Mouse (Mus musculus) c-Kit-positive CD71-positive TER-119-negative erythroid progenitor cells, embryonic 14.5 days (primary cell): ENCODE results near the gene Itga10.
A peak's percentile ranks its signal among the peaks of the same experiment; 100 is the strongest.
"Not testable (repeated sequence)": the region's sequence is repeated elsewhere in the genome, so short reads cannot be mapped to it uniquely, and the experiment has no call there.

Source experiments
- DNase-seq: peaks from one replicate; pipeline ENCODE4 v3.0.0-alpha.2; 2013; ENCODE audit warnings: low read depth

Itga10 gene

GRCm38 (mm10) chr3:96680269-96680956 lies 35.0 kb downstream of the Itga10 start:
- DNase-seq, result no peak

DNA sequence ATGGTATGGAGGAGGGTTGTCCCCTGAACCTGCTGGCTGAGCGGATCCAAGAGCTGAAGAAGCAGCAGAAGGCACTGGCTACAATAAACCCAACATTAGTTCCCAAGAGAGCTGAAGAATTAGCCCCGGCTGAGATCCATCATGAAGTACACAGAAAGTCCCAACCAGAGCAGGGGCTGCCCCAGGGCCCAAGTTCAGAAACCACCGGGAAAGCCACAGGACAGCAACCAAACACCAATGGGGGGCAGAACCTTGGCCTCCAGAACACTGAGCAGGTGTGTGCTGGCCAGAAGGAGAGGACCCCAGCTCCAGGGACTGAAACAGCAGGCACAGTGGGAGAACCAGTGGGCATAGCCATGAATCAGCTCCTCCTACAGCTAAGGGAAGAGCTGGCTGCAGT lies 38.1 kb downstream of the Itga10 start:
- no peak for DNase-seq

DNA sequence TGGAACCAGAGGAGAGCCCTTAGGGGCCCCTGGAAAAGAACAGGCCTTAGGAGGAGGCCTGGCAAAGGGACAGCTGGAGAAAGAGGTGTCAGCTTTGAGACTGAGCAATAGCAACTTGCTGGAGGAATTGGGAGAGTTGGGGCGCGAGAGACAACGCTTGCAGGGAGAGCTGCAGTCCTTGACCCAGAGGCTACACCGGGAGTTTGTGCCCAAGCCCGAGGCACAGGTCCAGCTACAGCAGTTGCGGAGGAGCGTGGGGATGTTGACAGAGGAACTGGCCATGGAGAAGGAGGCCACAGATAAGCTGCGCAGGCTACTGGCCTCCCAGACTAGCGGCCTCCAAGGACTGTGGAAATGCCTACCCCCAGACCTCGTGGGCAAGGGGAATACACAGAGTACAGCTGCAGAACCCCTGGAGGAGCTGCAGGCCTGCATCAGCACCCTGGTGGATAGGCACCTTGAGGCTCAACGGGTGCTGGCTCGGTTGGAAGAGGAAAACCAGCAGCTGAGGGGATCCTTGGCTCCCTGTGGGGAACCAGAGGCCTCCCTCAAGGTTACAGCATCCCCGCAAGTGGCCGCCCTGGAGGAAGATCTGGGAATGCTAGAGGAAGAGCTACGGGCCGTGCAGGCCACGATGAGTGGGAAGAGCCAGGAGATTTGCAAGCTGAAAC lies 38.9 kb downstream of the Itga10 start:
- no peak for DNase-seq

DNA sequence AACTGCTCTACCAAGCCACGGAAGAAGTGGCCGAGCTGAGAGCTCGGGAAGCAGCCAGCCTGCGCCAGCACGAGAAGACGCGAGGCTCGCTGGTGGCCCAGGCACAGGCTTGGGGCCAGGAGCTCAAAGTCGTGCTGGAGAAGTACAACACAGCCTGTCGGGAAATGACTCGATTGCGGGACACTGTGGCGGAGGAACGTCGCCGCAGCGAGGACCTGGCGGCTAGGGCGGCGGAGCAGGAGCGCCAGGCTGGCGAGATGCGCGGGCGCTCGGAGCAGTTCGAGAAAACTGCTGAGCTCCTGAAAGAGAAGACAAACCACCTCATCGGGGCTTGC lies 39.4 kb downstream of the Itga10 start:
- DNase-seq, result no peak

GRCm38 (mm10) chr3:96686057-96686456 lies 40.7 kb downstream of the Itga10 start:
- not testable (repeated sequence) for DNase-seq

- DNase-seq, result no peak
Measured at GRCm38 (mm10) chr3:96688854-96689253, 43.5 kb downstream of the Itga10 start.

DNA sequence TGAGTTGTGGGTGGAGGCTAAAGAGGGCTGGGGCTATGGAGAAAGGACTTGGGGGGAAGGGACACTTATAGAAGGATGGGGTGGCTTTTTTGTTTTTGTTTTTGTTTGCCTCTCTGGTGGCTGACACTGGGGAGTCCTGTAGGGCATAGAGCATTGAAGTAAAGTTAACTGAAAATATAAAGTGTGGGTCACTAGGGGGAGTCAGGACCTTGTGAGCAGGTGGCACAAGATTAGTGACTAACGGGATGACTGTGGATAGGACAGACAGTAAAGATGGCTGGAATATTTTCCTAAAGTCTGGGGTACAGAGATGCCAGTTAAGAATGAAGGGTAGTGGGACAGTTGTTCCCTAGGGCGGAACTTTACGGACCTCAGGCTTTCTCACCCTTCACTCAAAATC lies 44.9 kb downstream of the Itga10 start:
- no peak for DNase-seq

- DNase-seq, result no peak
Measured at GRCm38 (mm10) chr3:96692506-96692905, 47.1 kb downstream of the Itga10 start.

DNA sequence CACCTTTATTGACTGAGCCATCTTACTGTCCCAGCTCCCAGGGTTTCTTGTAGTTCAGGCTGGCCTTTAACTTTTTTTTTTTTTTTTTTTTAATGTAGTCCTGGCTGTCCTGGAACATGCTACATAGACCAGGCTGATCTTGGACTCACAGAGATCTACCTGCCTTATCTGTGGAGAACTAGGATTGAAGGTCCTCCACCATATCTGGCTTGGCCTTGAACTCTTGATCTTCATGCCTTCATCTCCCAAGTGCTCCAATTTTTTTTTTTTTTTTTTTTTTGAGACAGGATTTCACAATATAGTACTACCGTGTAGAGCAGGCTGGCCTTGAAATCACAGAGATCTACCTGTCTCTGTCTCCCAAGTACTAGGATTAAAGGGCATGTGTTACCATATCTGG lies 48.2 kb downstream of the Itga10 start:
- DNase-seq, result no peak

DNA sequence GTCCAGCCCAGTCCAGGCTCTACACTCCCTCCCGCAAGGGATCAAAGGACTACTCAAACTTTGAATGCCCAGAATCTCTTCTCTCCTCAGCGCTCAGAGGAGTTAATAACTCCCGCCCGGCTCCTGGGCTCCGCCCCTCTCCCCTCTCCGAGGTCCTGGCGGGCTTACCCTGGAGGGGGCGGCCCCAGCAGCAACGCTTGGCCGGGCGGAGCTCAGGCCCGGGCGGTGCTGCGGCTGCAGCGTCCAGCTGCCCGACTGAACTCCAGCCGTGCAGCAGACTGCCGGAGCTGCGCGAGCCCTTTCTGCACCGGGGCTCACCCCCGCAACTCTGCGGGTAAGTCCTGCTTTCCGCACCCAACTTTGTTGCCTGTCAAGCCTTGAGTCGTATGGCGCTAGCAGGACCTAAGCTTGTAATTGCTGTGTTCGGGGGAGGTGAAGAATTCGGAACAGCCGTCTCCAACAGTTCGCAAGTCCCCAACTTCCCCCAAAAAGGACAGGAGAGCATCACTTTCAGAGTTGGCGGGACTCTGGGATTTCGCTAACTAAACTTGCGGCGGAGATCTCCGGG lies 50.9 kb downstream of the Itga10 start, which contains the start of gene Pias3:
TSS of gene Pias3 (plus strand) at position 187 of the 568 bp plus-strand sequence.
- peak; percentile 60 for DNase-seq

GRCm38 (mm10) chr3:96696766-96697732 lies 51.7 kb downstream of the Itga10 start:
- peak; percentile 68 for DNase-seq

DNA sequence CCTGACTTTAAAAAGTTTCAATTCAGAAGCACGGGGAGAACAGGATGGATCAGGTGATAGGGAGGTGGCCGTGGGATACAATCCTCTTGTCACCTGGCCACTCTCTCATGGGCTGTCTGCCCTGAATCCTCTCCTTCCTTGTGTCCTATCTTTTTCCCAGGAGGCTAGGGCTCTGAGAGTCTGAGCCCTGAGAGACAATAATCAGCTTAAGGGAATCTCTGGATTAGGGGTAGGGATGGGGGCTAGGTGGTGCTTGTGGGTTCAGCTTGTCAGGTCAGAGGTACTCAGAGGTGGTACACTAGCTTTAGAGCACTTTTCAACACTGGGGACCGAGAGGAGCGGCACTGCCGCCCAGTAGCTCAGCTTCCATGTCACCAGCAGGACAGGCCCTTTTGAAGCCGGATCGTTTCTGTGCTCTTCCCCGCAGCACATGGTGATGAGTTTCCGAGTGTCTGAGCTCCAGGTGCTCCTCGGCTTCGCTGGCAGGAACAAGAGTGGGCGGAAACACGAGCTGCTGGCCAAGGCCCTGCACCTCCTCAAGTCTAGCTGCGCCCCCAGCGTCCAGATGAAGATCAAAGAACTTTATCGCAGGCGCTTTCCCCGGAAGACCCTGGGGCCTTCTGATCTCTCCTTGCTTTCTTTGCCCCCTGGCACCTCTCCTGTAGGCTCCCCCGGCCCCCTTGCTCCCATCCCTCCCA lies 53.8 kb downstream of the Itga10 start:
- no peak for DNase-seq

DNA sequence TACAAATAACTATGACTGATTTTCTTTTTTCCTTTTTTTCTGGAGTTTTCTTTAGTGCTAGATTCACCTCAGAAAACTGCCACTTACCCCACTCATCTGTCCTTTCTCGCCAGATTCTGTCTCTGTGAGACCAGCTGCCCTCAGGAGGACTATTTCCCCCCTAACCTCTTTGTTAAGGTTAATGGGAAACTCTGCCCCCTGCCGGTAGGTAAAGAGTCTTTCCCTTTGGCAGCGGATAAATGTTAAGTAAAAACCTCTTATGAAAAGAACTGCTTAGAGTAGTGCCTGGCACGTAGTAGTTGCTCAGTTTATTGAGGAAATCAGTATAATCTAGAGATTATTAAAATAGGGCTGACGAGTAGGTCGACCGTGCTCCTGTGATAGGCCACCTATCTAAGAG lies 55.0 kb downstream of the Itga10 start:
- peak; percentile 59 for DNase-seq

DNA sequence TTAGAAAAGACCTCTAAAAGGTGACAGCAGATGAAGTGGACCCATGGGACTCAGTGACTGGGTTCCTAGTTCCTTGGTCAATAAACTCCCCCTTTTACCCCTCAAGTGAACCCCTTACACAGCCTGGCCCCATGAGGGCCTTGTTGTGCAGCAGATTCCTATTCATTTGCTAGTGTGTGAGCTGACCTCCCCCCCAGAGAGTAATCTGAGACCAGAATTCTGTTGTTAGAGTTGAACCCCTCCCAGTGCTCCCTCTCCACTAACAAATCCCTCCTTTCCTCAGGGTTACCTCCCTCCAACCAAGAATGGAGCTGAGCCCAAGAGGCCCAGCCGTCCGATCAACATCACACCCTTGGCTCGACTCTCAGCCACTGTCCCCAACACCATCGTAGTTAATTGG lies 55.6 kb downstream of the Itga10 start:
- no peak for DNase-seq

DNA sequence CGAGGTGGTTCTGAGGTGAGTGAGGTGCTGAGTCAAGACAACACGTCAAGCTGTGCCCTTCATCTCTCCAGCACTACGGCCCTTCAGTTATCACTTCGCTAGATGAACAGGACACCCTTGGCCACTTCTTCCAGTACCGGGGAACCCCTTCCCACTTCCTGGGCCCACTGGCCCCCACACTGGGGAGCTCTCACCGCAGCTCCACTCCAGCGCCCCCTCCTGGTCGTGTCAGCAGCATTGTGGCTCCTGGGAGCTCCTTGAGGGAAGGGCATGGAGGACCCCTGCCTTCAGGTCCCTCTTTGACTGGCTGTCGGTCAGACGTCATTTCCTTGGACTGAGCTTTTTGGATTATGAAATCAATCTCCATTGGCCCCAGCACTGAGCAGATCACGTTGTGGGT lies 59.4 kb downstream of the Itga10 start:
- no peak for DNase-seq

DNA sequence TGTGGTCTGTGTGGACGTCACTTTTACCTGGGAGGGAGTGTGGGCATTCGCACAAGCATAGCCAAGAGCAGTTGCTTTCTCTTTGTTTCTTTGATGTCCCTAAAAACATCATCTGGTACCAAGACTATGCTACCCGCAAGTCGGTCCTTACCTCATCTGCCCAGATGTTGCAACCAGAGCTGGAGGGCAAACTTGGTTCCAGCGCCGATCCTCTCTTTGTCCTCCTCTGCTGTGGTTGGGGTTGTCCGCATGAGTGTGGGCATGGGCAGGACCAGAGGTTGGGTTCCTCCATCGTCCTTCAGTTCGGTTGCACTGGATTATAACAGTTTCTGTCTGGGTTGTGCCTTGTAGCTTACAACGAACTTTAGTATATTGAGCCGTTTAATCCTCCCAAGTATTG lies 60.8 kb downstream of the Itga10 start:
- DNase-seq, result no peak

DNA sequence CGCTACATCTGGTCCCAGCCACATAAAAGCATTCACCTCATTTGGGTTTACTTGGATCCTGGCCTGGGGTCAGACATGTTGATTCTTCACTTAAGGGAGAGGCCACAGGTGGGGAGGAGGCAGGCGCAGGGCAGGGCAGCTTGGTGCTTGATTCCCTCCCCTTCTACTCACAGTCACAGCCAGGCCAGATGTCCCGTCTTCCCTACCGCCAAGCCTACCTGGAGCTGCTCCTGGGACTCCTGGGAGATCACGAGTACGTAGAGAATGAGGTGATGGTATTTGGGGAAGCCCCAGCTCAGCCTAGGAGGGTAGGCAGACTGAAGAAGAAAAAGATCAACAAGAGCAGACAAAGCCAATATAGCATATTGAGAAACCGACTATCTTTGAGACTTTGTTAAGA lies 61.6 kb downstream of the Itga10 start:
- DNase-seq, result no peak

GRCm38 (mm10) chr3:96707903-96708683 lies 62.7 kb downstream of the Itga10 start, which contains the start of gene Nudt17:
Gene Nudt17 (minus strand): TSS chr3:96708562.
- DNase-seq, result peak; percentile 53

- no peak for DNase-seq
Measured at GRCm38 (mm10) chr3:96708684-96709064, 63.3 kb downstream of the Itga10 start.
